Mouse (Mus musculus) heart, postnatal 25 days (tissue): ENCODE data around the gene Wfikkn2. TPM values are rescaled to one million over a fixed set of nuclear protein-coding genes. Genes with fewer than 3 reads are reported as not detected.

Experiments
- DNase-seq: peaks from one replicate; pipeline ENCODE4 v3.0.0; 2022; ENCODE audit warnings: low spot score
- intact Hi-C: fragments of 180-260 bp; cut with DNase I; formaldehyde crosslinking; loops from one replicate; pipeline ENCODE4 v1.15.1; 2025
- total RNA-seq, 2 experiments: library from RNA; stranded (reverse); gene quantifications; 2 replicates each; pipeline ENCODE4 v1.2.3; 2021

The Wfikkn2 gene
- 1 to 10 TPM; 2.3 to 3.1 TPM for total RNA-seq

- DNase-seq = no peak
- intact Hi-C loops = no loop called here
These were observed at the start of gene Wfikkn2 for GRCm38 (mm10) chr11:94245955-94246788. Gene Wfikkn2 (minus strand): TSS chr11:94246005.

- DNase-seq = no peak
- intact Hi-C loops = no loop called here
These were observed 49.4 kb upstream of the Wfikkn2 start for GRCm38 (mm10) chr11:94294996-94295845.

GRCm38 (mm10) chr11:94290062-94290740, 44.4 kb upstream of the Wfikkn2 start:
- intact Hi-C loops = no loop called here
- no peak for DNase-seq

GRCm38 (mm10) chr11:94287105-94287504, 41.3 kb upstream of the Wfikkn2 start:
- DNase-seq = no peak
- intact Hi-C loops = no loop called here

- intact Hi-C loops = no loop called here
- no peak for DNase-seq
These were observed 40.2 kb upstream of the Wfikkn2 start for GRCm38 (mm10) chr11:94285886-94286574.

GRCm38 (mm10) chr11:94283536-94284099, 37.8 kb upstream of the Wfikkn2 start:
- intact Hi-C loops = no loop called here
- no peak for DNase-seq

- intact Hi-C loops = no loop called here
- no peak for DNase-seq
These were observed 36.5 kb upstream of the Wfikkn2 start for GRCm38 (mm10) chr11:94282291-94282690.

- DNase-seq = no peak
These were observed 35.7 kb upstream of the Wfikkn2 start, which contains the start of gene Gm21885 for GRCm38 (mm10) chr11:94281199-94282181. Gene Gm21885 (plus strand): TSS chr11:94281873.

GRCm38 (mm10) chr11:94276869-94277337, 31.1 kb upstream of the Wfikkn2 start:
- intact Hi-C loops = loop anchor here (1.0 to 2.0 kb wide), 2 partner anchors 41 to 148 kb away; no protein-coding TSS in a partner anchor
- DNase-seq = peak; percentile 74

More at GRCm38 (mm10) chr11:94281199-94282181, 35.7 kb upstream of the Wfikkn2 start, which contains the start of gene Gm21885:
- intact Hi-C loops = no loop called here

- intact Hi-C loops = loop anchor here (2.0 kb wide), 1 partner anchor 147 kb away; no protein-coding TSS in a partner anchor
- no peak for DNase-seq
These were observed 29.9 kb upstream of the Wfikkn2 start for GRCm38 (mm10) chr11:94275686-94276085.

- intact Hi-C loops = no loop called here
- no peak for DNase-seq
These were observed 29.4 kb upstream of the Wfikkn2 start for GRCm38 (mm10) chr11:94275226-94275625.

GRCm38 (mm10) chr11:94274206-94274867, 28.5 kb upstream of the Wfikkn2 start:
- intact Hi-C loops = no loop called here

GRCm38 (mm10) chr11:94272960-94273927, 27.4 kb upstream of the Wfikkn2 start:
- intact Hi-C loops = no loop called here
- DNase-seq = no peak

More at GRCm38 (mm10) chr11:94274206-94274867, 28.5 kb upstream of the Wfikkn2 start:
- no peak for DNase-seq

GRCm38 (mm10) chr11:94271015-94271414, 25.2 kb upstream of the Wfikkn2 start:
- intact Hi-C loops = no loop called here
- no peak for DNase-seq

GRCm38 (mm10) chr11:94269906-94270305, 24.1 kb upstream of the Wfikkn2 start:
- DNase-seq = no peak
- intact Hi-C loops = no loop called here

- DNase-seq = no peak
- intact Hi-C loops = no loop called here
These were observed 23.0 kb upstream of the Wfikkn2 start for GRCm38 (mm10) chr11:94268761-94269160.
